In the genomic region with DNA sequence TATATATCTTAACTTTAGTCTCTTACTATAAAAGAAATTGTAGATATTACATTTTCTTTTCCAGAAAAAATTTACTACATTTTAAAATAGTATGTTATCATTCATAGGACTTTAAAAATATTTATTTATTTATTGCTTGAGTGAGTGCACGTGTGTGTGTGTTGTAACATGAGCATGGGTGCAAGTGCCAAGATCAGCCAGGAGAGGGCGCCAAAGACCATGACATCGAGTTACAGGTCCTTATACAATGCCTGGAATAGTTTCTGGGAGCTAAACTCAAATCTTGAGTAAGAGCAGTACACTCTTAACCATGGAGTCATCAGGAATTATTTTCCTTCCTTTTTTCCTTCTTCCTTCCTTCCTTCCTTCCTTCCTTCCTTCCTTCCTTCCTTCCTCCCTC, we compare ENCODE assay signal across 8 mouse cellular contexts.
DNase-seq lines count a peak whose midpoint lies in the region; ATAC-seq lines count a peak whose summit lies in the region.

No protein-coding gene starts in this region.

- no peak for ATAC-seq in granulocyte monocyte progenitor cell, adult 5-6 weeks (replicated peaks; ENCODE audit: poor library complexity, severe bottlenecking)

- DNase-seq in heart, postnatal 14 days = peak; percentile 0 to 8
- no peak for DNase-seq in heart, adult 8-10 months (ENCODE audit: low spot score)
- DNase-seq in right cerebral cortex, postnatal 10 days (ENCODE audit: low spot score in 2 of 2) = peak; percentile 16 to 36
- no peak for DNase-seq in right cerebral cortex, postnatal 36 days (ENCODE audit: low spot score in 2 of 2)
- DNase-seq in cerebellum, adult 11-12 months = peak; percentile 1
- DNase-seq in kidney, postnatal 25 days = peak; percentile 29 to 36
- no peak for DNase-seq in MN1 (ENCODE audit: low spot score)

- intact Hi-C loops in heart, postnatal 14 days (cut with DNase I) = no loop called here

Comparison
In these comparisons a context has a peak if more than half of its experiments do, and no peak if none do; other contexts are left out.
1. DNase-seq: peak in heart, postnatal 14 days (2 of 2), right cerebral cortex, postnatal 10 days (2 of 2), cerebellum, adult 11-12 months (single experiment) and kidney, postnatal 25 days (2 of 2); none in heart, adult 8-10 months (single experiment), right cerebral cortex, postnatal 36 days (0 of 2) and MN1 (single experiment).